Mouse (Mus musculus) kidney, postnatal 0 days (tissue): Measurements from ENCODE around the gene Ptges3l. TPM values are rescaled to one million over a fixed set of nuclear protein-coding genes. Genes with fewer than 3 reads are reported as not detected.

ENCODE experiments used
- ATAC-seq: fragments of 200-750 bp; cut with Nextera tagmentation; replicated peaks from 2 replicates; pipeline ENCODE4 v1.8.0; 2017; ENCODE audit warnings: low read depth, moderate number of reproducible peaks, moderate TSS enrichment, moderate library complexity; ENCODE audit not compliant: low FRiP score
- DNase-seq: peaks from one replicate; pipeline ENCODE4 v3.0.0-alpha.2; 2016; ENCODE audit warnings: low spot score
- H3K27ac ChIP-seq: fragments of 300-500 bp; sonication (generic); 2 replicates; pipeline ENCODE4 v1.5.1; 2014; ENCODE audit warnings: mild to moderate bottlenecking
- H3K27me3 ChIP-seq: fragments of 300-500 bp; sonication (generic); 2 replicates; pipeline ENCODE4 v1.6.1; 2014; ENCODE audit warnings: low read length, mixed read lengths; ENCODE audit not compliant: insufficient read depth
- H3K36me3 ChIP-seq: fragments of 300-500 bp; sonication (generic); 2 replicates; pipeline ENCODE4 v1.6.1; 2014; ENCODE audit warnings: low read length, mixed read lengths; ENCODE audit not compliant: insufficient read depth
- H3K4me1 ChIP-seq: fragments of 300-500 bp; sonication (generic); replicated peaks from 2 replicates; pipeline ENCODE4 v1.6.1; 2014; ENCODE audit warnings: antibody characterized with exemption, low read length, mixed read lengths; ENCODE audit not compliant: insufficient read depth
- H3K4me2 ChIP-seq: fragments of 300-500 bp; sonication (generic); 2 replicates; pipeline ENCODE4 v1.6.1; 2014; ENCODE audit warnings: mild to moderate bottlenecking, low read length, moderate library complexity, mixed read lengths
- H3K4me3 ChIP-seq: fragments of 300-500 bp; sonication (generic); replicated peaks from 2 replicates; pipeline ENCODE4 v1.5.1; 2014; ENCODE audit warnings: low read depth, low read length
- H3K9ac ChIP-seq: fragments of 300-500 bp; sonication (generic); 2 replicates; pipeline ENCODE4 v1.6.1; 2014; ENCODE audit warnings: low read depth, low read length
- H3K9me3 ChIP-seq: fragments of 300-500 bp; sonication (generic); replicated peaks from 2 replicates; pipeline ENCODE4 v1.6.1; 2016; ENCODE audit warnings: low read length, inconsistent platforms, mixed read lengths
- CTCF ChIP-seq: IDR thresholded peaks from 2 replicates; pipeline ENCODE4 v1.5.1; 2016; ENCODE audit warnings: antibody characterized with exemption, low read depth, mild to moderate bottlenecking, moderate library complexity
- WGBS: fragments of 180-500 bp; shearing (Covaris S2); extraction: QIAGEN DNeasy Blood & Tissue Kit; methylation state at CpG from one replicate; pipeline ENCODE4 v1.1.7; 2014; 5-methylcytosine and 5-hydroxymethylcytosine counted together
- polyA plus RNA-seq: library from polyadenylated mRNA; unstranded; fragments of >200 nt; fragmentation: Nextera tagmentation; extraction: Ambion mirVana; gene quantifications from 2 replicates; pipeline ENCODE4 v1.2.1, GENCODE M21; 2015

The Ptges3l gene
- polyA plus RNA-seq, 1 experiment from 2014 or later, result 8.7 TPM

DNA sequence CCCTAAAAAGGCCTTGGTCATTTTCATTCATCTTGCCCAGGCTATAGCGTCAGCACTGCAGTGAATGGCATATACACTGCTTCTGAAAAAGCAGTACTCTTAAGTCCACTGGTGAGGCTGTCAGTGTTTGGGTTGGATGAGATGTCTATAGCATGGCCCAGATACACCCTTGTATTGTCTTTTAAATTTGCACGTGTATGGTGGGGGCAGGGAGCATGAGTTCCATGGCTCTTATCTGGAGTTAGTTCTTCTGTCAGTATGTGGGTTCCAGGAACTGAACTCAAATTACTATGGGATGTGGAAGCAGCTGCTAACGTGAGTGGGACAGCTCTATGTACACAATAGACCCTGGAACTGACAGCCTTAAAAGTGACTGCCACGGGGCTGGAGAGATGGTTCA lies 10.7 kb upstream of the Ptges3l start:
- 87% methylated on average over 4 of the region's 4 CpGs for WGBS
- ATAC-seq, result no peak

DNA sequence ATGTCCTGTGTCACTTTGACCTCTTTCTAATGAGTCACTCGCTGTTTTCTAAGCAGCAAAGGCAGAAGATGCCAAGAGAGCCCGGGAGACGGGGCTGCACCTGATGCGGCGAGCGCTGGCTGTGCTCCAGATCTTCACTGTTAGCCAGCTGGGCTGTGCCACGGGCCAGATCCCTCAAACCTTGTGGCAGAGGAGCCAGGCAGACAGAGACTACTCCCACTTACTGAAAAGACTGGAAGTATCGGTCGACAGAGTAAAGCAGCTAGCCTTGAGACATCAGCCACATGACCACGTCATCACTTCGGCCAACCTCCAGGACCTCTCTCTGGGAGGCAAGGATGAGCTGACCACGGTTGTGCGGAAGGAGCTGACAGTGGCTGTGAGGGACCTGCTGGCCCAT lies 8.3 kb upstream of the Ptges3l start:
- H3K4me1 ChIP-seq, result no peaks in the 10 kb centered on the region
- 91% methylated on average over 13 of the region's 13 CpGs for WGBS
- no peak overlapping the region for H3K4me3 ChIP-seq
- H3K9ac ChIP-seq, result no peak overlapping the region
- H3K4me2 ChIP-seq, result no peak overlapping the region
- DNase-seq (no peak), ATAC-seq (no peak)
- no peaks in the 10 kb centered on the region for H3K9me3 ChIP-seq
- H3K36me3 ChIP-seq, result peaks cover 49% of the 10 kb centered on the region
- H3K27me3 ChIP-seq, result no peaks in the 10 kb centered on the region
- H3K27ac ChIP-seq, result no peak overlapping the region
- no peak for TF ChIP-seq CTCF

More for the DNA sequence above, 10.7 kb upstream of the Ptges3l start:
- no peak for DNase-seq
- H3K9ac ChIP-seq, result no peak overlapping the region
- no peak overlapping the region for H3K27ac ChIP-seq
- no peak overlapping the region for H3K4me2 ChIP-seq
- no peaks in the 10 kb centered on the region for H3K9me3 ChIP-seq
- no peak for TF ChIP-seq CTCF
- H3K4me1 ChIP-seq, result no peaks in the 10 kb centered on the region
- H3K4me3 ChIP-seq, result no peak overlapping the region
- H3K36me3 ChIP-seq, result peaks cover 38% of the 10 kb centered on the region
- H3K27me3 ChIP-seq, result no peaks in the 10 kb centered on the region

- ATAC-seq (no peak), DNase-seq (no peak)
- H3K27me3 ChIP-seq, result no peaks in the 10 kb centered on the region
- H3K4me2 ChIP-seq, result no peak overlapping the region
- WGBS, result 92% methylated on average over 9 of the region's 9 CpGs
- no peak overlapping the region for H3K9ac ChIP-seq
- no peak overlapping the region for H3K27ac ChIP-seq
- H3K4me1 ChIP-seq, result peaks cover 3% of the 10 kb centered on the region; the same call in 1 of the 2 replicates
- peaks cover 49% of the 10 kb centered on the region for H3K36me3 ChIP-seq
- no peak for TF ChIP-seq CTCF
- H3K9me3 ChIP-seq, result no peaks in the 10 kb centered on the region
- H3K4me3 ChIP-seq, result no peak overlapping the region
Measured at GRCm38 (mm10) chr11:101431327-101431726, 6.2 kb upstream of the Ptges3l start.

- no peaks in the 10 kb centered on the region for H3K27me3 ChIP-seq
- peaks cover 11% of the 10 kb centered on the region for H3K36me3 ChIP-seq
- peak; percentile 4 for DNase-seq
- H3K27ac ChIP-seq, result no peak overlapping the region
- TF ChIP-seq CTCF, result no peak
- peak overlapping the region; percentile 85 for H3K4me2 ChIP-seq
- peaks cover 18% of the 10 kb centered on the region; the same call in 1 of the 2 replicates for H3K4me1 ChIP-seq
- no peak for ATAC-seq
- 0 out of 2 replicates have a peak overlapping the region, but pooled peaks have one; percentile 83 for H3K9ac ChIP-seq
- WGBS, result 58% methylated on average over 8 of the region's 8 CpGs
- H3K4me3 ChIP-seq, result peak overlapping the region; percentile 91
- no peaks in the 10 kb centered on the region for H3K9me3 ChIP-seq
Measured at GRCm38 (mm10) chr11:101426165-101426564, 1.0 kb upstream of the Ptges3l start.

DNA sequence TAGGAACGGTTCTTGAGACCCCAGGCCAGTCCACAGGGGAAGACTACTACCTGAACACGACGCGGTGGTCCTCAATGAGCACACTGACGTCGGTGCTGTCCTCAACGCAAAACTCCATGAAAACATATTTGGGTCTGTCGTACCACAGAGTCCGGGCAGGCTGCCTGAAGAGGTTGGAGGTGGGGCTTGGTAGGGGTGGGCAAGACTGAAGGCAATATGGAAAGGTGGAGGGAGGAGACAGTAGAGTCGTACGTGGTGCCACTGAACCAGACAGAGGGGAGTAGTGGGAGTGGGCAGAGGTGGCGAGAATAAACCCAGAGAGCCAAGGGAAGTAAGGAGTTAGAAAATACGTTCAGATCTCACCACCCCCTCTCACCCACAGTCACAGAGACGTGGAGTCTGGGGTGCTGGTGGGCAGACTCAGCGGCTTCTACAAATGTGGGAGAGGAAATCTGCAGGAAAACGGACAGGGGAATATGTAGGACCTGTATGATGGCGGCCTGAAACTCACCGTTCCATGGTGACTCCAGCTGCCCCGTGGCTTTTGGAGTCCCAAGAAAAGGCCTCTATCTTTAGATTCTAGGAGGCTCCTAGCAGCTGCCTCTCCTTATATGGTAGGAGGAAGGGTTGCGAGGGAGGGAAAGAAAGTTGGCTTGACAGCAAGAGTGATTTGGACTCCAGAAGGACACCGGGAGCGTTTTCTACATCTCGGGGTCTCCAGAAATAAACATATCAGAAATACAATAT lies 855 bp downstream of the Ptges3l start, which contains the start of gene Gm27029:
Gm27029 (minus strand) TSS at position 692 of the 747 bp plus-strand sequence.
- Histone ChIP-seq H3K27me3 (no peaks in the 10 kb centered on the region), H3K4me1 (peaks cover 18% of the 10 kb centered on the region; the same call in 1 of the 2 replicates), H3K27ac (peak within 1 kb of the TSS; percentile 87), H3K36me3 (0 out of 2 replicates have a peak, but pooled peaks cover 5% of the 10 kb centered on the region), H3K4me3 (peak within 1 kb of the TSS; percentile 91), H3K9ac (peak within 1 kb of the TSS; percentile 83), H3K4me2 (peak within 1 kb of the TSS; percentile 85), H3K9me3 (no peaks in the 10 kb centered on the region)
- 3% methylated on average over 23 of the region's 23 CpGs for WGBS
- TF ChIP-seq CTCF, result no peak
- DNase-seq, result peak; percentile 32
- peak; percentile 47; the same call in 1 of the 2 replicates for ATAC-seq

GRCm38 (mm10) chr11:101420148-101420547 lies 5.0 kb downstream of the Ptges3l start:
- H3K9ac ChIP-seq, result no peak overlapping the region
- no peaks in the 10 kb centered on the region for H3K36me3 ChIP-seq
- H3K4me3 ChIP-seq, result no peak overlapping the region
- WGBS, result 94% methylated on average over 5 of the region's 5 CpGs
- peaks cover 8% of the 10 kb centered on the region; the same call in 1 of the 2 replicates for H3K4me1 ChIP-seq
- no peak for TF ChIP-seq CTCF
- no peak overlapping the region for H3K27ac ChIP-seq
- no peaks in the 10 kb centered on the region for H3K27me3 ChIP-seq
- no peak overlapping the region for H3K4me2 ChIP-seq
- DNase-seq, result no peak
- H3K9me3 ChIP-seq, result no peaks in the 10 kb centered on the region
- no peak for ATAC-seq
